Mouse (Mus musculus): Measurements from ENCODE around the gene Setd3.

Gene Setd3

DNA sequence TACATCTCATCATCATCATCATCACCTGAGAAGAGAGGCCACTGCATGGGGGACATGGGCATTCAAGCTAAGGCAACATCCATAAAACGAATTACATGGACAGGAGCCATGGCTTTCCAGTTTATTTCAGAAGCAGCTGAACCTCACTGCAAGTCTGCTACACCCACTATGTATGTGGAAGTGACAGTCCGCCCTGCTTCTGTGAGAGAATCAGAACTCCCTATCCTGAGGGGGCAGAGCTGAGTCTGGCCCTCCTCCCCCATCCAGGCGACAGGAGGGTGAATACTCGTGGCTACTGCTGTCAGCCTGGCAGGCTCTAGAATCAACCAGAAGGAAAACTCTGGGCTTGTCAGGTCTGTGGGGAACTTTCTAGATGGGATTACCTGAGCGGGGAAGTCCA, 106.2 kb downstream of the Setd3 start:
- no peak for DNase-seq (ENCODE audit: inconsistent ontology term)

DNA sequence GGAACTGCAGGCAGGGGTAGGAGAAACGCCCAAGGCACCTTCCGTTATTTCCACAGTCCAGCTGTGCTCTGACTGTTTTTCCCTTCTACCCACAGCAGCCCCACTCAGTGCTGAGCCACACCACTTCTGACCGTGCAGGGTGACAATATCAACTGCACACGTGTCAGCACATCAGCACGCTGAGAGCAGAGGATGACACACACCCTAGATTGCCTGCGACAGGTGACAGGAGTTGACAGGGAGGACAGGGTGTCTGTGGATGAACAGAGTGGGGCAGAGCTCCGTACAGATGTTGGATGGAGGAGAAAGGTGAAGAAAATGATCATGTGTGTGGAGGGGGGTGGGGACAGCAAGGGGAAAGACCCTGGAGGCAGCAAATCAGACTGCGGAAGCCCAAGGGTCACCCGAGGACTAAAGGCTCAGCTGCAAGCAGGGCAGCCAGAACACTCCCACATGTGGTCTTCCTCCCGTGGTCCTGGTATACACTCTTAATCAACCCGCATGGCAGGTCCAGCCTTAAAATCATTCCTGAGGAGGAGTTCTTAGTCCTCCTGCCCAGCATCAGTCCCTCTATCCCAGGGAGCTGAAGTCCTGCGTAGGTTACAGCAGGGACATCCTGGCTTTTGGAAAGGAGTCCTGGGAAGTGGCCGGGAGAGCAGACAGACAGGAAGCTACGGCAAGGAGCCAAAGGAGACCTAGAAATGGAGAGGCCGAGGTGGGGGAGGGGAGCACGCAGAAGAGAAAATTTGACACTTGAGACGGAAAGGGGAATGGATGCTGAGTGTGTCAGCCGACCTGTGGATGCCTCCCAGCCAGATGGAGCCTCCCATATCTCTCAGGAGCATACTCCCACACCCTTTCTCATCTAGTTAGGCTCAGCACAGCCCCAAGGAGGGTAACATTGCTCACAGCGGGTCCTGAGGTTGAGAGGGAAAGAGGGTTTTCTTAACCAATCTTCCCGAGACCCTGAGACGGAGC, 108.1 kb downstream of the Setd3 start:
- no peak for DNase-seq (ENCODE audit: inconsistent ontology term)

- DNase-seq (ENCODE audit: inconsistent ontology term), result no peak
These were observed 109.6 kb downstream of the Setd3 start for GRCm38 (mm10) chr12:108069504-108069903.

DNA sequence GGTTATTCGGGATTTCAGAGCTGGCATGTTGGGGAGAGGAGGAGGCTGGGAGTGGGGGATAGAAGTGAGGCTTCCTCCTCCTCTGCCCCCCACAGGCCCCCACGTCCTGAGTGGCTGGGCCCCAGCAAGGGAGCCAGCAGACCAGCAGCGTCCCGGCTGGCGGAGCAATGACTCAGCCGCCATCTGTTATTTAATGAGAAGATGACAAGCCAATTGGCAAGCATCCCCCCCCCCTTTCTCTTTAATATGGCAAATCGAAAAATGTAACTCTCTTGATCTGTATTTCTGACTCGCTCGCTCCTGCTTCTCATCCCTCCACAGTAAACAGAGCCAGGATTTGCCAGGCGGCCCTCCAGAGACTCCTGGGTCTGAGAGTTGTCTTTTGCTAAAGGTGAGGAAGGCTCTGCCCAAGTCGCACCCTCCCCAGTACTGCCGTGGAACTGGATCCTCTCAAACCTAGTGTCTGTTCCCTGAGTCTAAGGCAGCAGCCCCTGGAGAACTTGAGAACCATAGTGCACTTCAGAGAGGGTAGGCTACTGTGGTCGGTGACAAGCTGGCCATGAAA, 111.2 kb downstream of the Setd3 start:
- DNase-seq (ENCODE audit: inconsistent ontology term), result peak; percentile 72

DNA sequence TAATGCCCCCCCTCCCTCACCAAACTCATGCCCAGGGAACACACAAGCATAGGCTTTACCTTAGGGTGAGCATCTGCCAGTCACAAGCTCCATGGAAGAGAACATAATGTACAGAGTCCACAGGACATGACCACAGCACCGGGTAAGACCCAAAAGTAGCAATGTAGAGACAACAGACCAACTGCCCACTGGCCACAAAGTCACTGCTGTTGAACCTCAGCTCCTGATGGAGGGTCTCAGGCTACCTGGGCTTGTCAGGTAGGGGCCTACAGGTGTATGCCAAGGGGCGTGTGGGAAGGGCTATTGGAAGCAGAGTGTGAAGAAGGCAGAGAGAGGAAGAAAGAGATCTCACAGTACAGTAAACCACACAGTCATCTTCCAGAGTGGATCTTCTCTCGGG, 111.9 kb downstream of the Setd3 start:
- no peak for DNase-seq (ENCODE audit: inconsistent ontology term)

GRCm38 (mm10) chr12:108064396-108064998, 114.6 kb downstream of the Setd3 start:
- DNase-seq (ENCODE audit: inconsistent ontology term), result peak; percentile 45

DNA sequence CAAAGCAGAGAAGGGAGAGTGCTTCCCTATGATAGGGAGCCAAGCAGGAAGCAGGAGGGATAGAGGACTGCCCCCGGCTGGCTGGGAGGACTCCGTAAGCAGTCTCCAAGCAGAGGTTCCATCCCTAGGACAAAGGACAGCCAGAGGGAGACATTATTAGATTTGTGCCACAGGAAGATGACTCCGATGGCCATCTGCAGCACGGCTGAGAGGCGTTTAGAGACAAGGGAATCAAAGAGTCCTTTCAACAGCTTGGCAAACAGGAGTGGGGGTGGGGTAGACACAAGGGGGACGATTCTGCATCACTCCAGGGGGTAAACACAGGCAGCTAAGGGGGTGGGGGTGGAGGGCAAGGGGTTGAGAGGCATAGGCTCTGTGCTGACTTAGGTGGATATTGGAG, 115.1 kb downstream of the Setd3 start:
- no peak for DNase-seq (ENCODE audit: inconsistent ontology term)

GRCm38 (mm10) chr12:108062137-108062536, 117.0 kb downstream of the Setd3 start:
- no peak for DNase-seq (ENCODE audit: inconsistent ontology term)

GRCm38 (mm10) chr12:108061661-108062060, 117.5 kb downstream of the Setd3 start:
- no peak for DNase-seq (ENCODE audit: inconsistent ontology term)
